Mouse (Mus musculus) thymus, adult 2 months (tissue): ENCODE measurements around the gene Slc16a12. TPM values are rescaled to one million over a fixed set of nuclear protein-coding genes. Genes with fewer than 3 reads are reported as not detected.

Experiments used
- DNase-seq: peaks from one replicate; pipeline ENCODE4 v3.0.0; 2021
- H3K27ac ChIP-seq: fragments of 200-500 bp; 2 replicates; pipeline ENCODE4 v1.5.1; 2012; ENCODE audit warnings: low read length, control low read depth; ENCODE audit not compliant: control insufficient read depth, insufficient read depth
- H3K27me3 ChIP-seq: fragments of 200-500 bp; 2 replicates; pipeline ENCODE4 v1.6.1; 2012; ENCODE audit warnings: mild to moderate bottlenecking, low read length, moderate library complexity, mixed read lengths; ENCODE audit not compliant: control insufficient read depth, insufficient read depth
- H3K36me3 ChIP-seq: fragments of 200-500 bp; 2 replicates; pipeline ENCODE4 v1.6.1; 2012; ENCODE audit warnings: mild to moderate bottlenecking, low read length, moderate library complexity; ENCODE audit not compliant: control insufficient read depth, insufficient read depth
- H3K4me1 ChIP-seq: fragments of 200-500 bp; replicated peaks from 2 replicates; pipeline ENCODE4 v1.6.1; 2012; ENCODE audit warnings: low read length; ENCODE audit not compliant: control insufficient read depth, insufficient read depth
- H3K4me3 ChIP-seq: fragments of 200-500 bp; 2 replicates; pipeline ENCODE4 v1.5.1; 2012; ENCODE audit warnings: mild to moderate bottlenecking, low read length, control low read depth, moderate library complexity; ENCODE audit not compliant: control insufficient read depth, insufficient read depth
- CTCF ChIP-seq: fragments of 200-500 bp; IDR thresholded peaks from 2 replicates; pipeline ENCODE4 v1.5.1; 2012; ENCODE audit warnings: mild to moderate bottlenecking, control low read depth, low read length, moderate library complexity, borderline replicate concordance; ENCODE audit not compliant: control insufficient read depth, poor library complexity, insufficient read depth; ENCODE audit errors: extremely low read depth
- POLR2A ChIP-seq: fragments of 200-500 bp; IDR thresholded peaks from 2 replicates; pipeline ENCODE4 v1.6.1; 2012; ENCODE audit warnings: mild to moderate bottlenecking, low read length, control low read depth, moderate library complexity; ENCODE audit not compliant: control insufficient read depth, poor library complexity, insufficient read depth; ENCODE audit errors: extremely low read depth
- WGBS: fragments of 180-500 bp; shearing (Covaris S2); methylation state at CpG from one replicate; pipeline ENCODE4 v1.1.7; 2018; 5-methylcytosine and 5-hydroxymethylcytosine counted together
- polyA plus RNA-seq: library from polyadenylated mRNA; depleted of rRNA; stranded (reverse); fragments of >200 nt; gene quantifications from 2 replicates; pipeline ENCODE4 v1.2.3, GENCODE M21; 2012

The Slc16a12 gene
- polyA plus RNA-seq, 1 experiment: 0.44 TPM

GRCm38 (mm10) chr19:34642616-34643015 is 104.5 kb downstream of the Slc16a12 start:
- Histone ChIP-seq H3K27ac (no peak overlapping the region), H3K4me3 (no peak overlapping the region), H3K27me3 (no peaks in the 10 kb centered on the region), H3K4me1 (0 out of 2 replicates have a peak, but pooled peaks cover 3% of the 10 kb centered on the region), H3K36me3 (no peaks in the 10 kb centered on the region)
- DNase-seq: no peak
- WGBS: 93% methylated on average over 5 of the region's 5 CpGs
- TF ChIP-seq POLR2A (no peak), CTCF (no peak)

- WGBS: 4% methylated on average over 4 of the region's 4 CpGs
- Histone ChIP-seq H3K27me3 (no peaks in the 10 kb centered on the region), H3K36me3 (no peaks in the 10 kb centered on the region), H3K27ac (no peak within 1 kb of the TSS), H3K4me3 (peak within 1 kb of the TSS; percentile 25; the same call in 1 of the 2 replicates), H3K4me1 (0 out of 2 replicates have a peak, but pooled peaks cover 3% of the 10 kb centered on the region)
- peak; percentile 20 for DNase-seq
- TF ChIP-seq CTCF (no peak), POLR2A (no peak)
Measured at GRCm38 (mm10) chr19:34640623-34641022, 106.5 kb downstream of the Slc16a12 start, which contains the start of the genes Ifit1bl2 and Ifit1. Gene Ifit1bl2, minus strand, starts transcription at chr19:34640743. Gene Ifit1, plus strand, starts transcription at chr19:34640871.

- Histone ChIP-seq H3K4me3 (no peak overlapping the region), H3K36me3 (no peaks in the 10 kb centered on the region), H3K27me3 (no peaks in the 10 kb centered on the region), H3K27ac (no peak overlapping the region), H3K4me1 (0 out of 2 replicates have a peak, but pooled peaks cover 3% of the 10 kb centered on the region)
- 29% methylated on average over 3 of the region's 3 CpGs for WGBS
- peak; percentile 61 for DNase-seq
- TF ChIP-seq POLR2A (no peak), CTCF (no peak)
Measured at GRCm38 (mm10) chr19:34636933-34637557, 110.0 kb downstream of the Slc16a12 start.

GRCm38 (mm10) chr19:34633484-34633883 is 113.6 kb downstream of the Slc16a12 start:
- DNase-seq: no peak
- H3K27me3 ChIP-seq: no peaks in the 10 kb centered on the region
- no peak for TF ChIP-seq CTCF
- TF ChIP-seq POLR2A: no peak
- WGBS: 42% methylated on average over 2 of the region's 2 CpGs
- H3K4me3 ChIP-seq: no peak overlapping the region
- H3K4me1 ChIP-seq: no peaks in the 10 kb centered on the region
- H3K27ac ChIP-seq: no peak overlapping the region
- H3K36me3 ChIP-seq: no peaks in the 10 kb centered on the region

- H3K27ac ChIP-seq: no peak overlapping the region
- TF ChIP-seq POLR2A (no peak), CTCF (no peak)
- DNase-seq: no peak
Measured at GRCm38 (mm10) chr19:34631487-34631886, 115.6 kb downstream of the Slc16a12 start.

GRCm38 (mm10) chr19:34627496-34627895 is 119.6 kb downstream of the Slc16a12 start:
- no peak for DNase-seq
- Histone ChIP-seq H3K27ac (no peak overlapping the region), H3K4me3 (no peak overlapping the region), H3K27me3 (no peaks in the 10 kb centered on the region), H3K4me1 (peaks cover 19% of the 10 kb centered on the region), H3K36me3 (no peaks in the 10 kb centered on the region)
- WGBS: 93% methylated on average over 2 of the region's 2 CpGs
- TF ChIP-seq CTCF (no peak), POLR2A (no peak)

More at GRCm38 (mm10) chr19:34631487-34631886, 115.6 kb downstream of the Slc16a12 start:
- no peak overlapping the region for H3K4me3 ChIP-seq
- H3K36me3 ChIP-seq: no peaks in the 10 kb centered on the region
- no peaks in the 10 kb centered on the region for H3K27me3 ChIP-seq
- H3K4me1 ChIP-seq: no peaks in the 10 kb centered on the region
